Mouse (Mus musculus) mouse embryonic stem cell (cell line): ENCODE data around the gene Cks1b.
"Not testable (repeated sequence)": the region's sequence is repeated elsewhere in the genome, so short reads cannot be mapped to it uniquely, and the experiment has no call there.

Experiments used
- in situ Hi-C, 2 experiments: fragments of 300-500 bp; cut with MboI; formaldehyde crosslinking; loops; 1 replicate in 1 of 2; 3 replicates in 1 of 2; pipeline ENCODE4 v1.14.3; 2019 to 2020; ENCODE audit warnings: low sequenced_read_pairs in 2 of 2, low pct_unique_long_range_greater_than_20kb in 1 of 2, mixed read lengths in 1 of 2; ENCODE audit not compliant: unreplicated experiment in 1 of 2

Gene Cks1b

GRCm38 (mm10) chr3:89430171-89431159 lies 12.3 kb upstream of the Cks1b start, which contains the start of gene Pygo2:
Gene Pygo2, plus strand, starts transcription at chr3:89430214.
- in situ Hi-C loops = no loop called here

- in situ Hi-C loops = not testable (repeated sequence)
Observed at GRCm38 (mm10) chr3:89429021-89429420, 10.8 kb upstream of the Cks1b start.

- in situ Hi-C loops = no loop called here
Observed at GRCm38 (mm10) chr3:89425876-89426275, 7.7 kb upstream of the Cks1b start.

GRCm38 (mm10) chr3:89425141-89425525 lies 7.0 kb upstream of the Cks1b start:
- in situ Hi-C loops = no loop called here

GRCm38 (mm10) chr3:89424416-89425140 lies 6.4 kb upstream of the Cks1b start:
- in situ Hi-C loops = no loop called here

GRCm38 (mm10) chr3:89422556-89423205 lies 4.5 kb upstream of the Cks1b start:
- in situ Hi-C loops = no loop called here

GRCm38 (mm10) chr3:89421810-89422473 lies 3.8 kb upstream of the Cks1b start:
- in situ Hi-C loops = no loop called here

GRCm38 (mm10) chr3:89421002-89421774 lies 3.0 kb upstream of the Cks1b start:
- in situ Hi-C loops = no loop called here

GRCm38 (mm10) chr3:89420421-89420820 lies 2.2 kb upstream of the Cks1b start:
- in situ Hi-C loops = no loop called here

- in situ Hi-C loops = no loop called here
Observed at GRCm38 (mm10) chr3:89419981-89420380, 1.8 kb upstream of the Cks1b start.

- in situ Hi-C loops = no loop called here
Observed at GRCm38 (mm10) chr3:89419571-89419970, 1.4 kb upstream of the Cks1b start.

- in situ Hi-C loops = no loop called here
Observed at GRCm38 (mm10) chr3:89418861-89419250, 673 bp upstream of the Cks1b start.

GRCm38 (mm10) chr3:89417840-89418169 lies 378 bp downstream of the Cks1b start:
- in situ Hi-C loops = no loop called here

GRCm38 (mm10) chr3:89417131-89417530 lies 1.1 kb downstream of the Cks1b start:
- in situ Hi-C loops = no loop called here

GRCm38 (mm10) chr3:89416158-89416557 lies 2.0 kb downstream of the Cks1b start:
- in situ Hi-C loops = no loop called here

- in situ Hi-C loops = no loop called here
Observed at GRCm38 (mm10) chr3:89411490-89412393, 6.4 kb downstream of the Cks1b start, which contains the start of gene Flad1. Gene Flad1, minus strand, starts transcription at chr3:89411870.

- in situ Hi-C loops = no loop called here
Observed at GRCm38 (mm10) chr3:89410864-89411263, 7.3 kb downstream of the Cks1b start.
